Mouse (Mus musculus): ENCODE measurements around the gene Abcb7. TPM values are rescaled to one million over a fixed set of nuclear protein-coding genes. Genes with fewer than 3 reads are reported as not detected.
"Not testable (repeated sequence)": the region's sequence is repeated elsewhere in the genome, so short reads cannot be mapped to it uniquely, and the experiment has no call there.

Gene Abcb7
- polyA plus RNA-seq, 1 experiment from 2014 or later = 11.5 TPM

DNA sequence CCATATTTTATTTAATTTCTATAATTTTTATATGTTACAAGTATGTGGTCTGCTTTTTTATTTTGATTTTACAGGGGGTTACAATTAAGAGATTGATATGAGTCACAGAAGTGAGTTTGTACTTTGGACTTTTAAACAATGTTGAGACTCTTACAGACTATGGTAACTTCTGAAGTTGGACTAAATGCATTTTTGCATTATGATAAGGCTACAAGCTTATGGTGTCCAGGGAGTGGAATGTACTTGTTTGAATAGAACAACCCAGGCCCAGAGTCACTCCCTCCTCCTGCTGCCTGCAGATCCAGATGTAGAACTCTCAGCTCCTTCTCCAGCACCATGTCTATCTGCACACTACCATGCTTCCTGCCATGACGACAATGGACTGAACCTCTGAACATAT is 12.5 kb downstream of the Abcb7 start:
- Histone ChIP-seq H3K27me3 (ENCODE audit: control insufficient read depth, insufficient read depth, low read length) (no peaks in the 10 kb centered on the region), H3K36me3 (ENCODE audit: control insufficient read depth, insufficient read depth, low read length) (no peaks in the 10 kb centered on the region), H3K4me3 (ENCODE audit: low read depth, low read length) (no peak overlapping the region), H3K9me3 (ENCODE audit: control insufficient read depth, low read length) (no peaks in the 10 kb centered on the region), H3K9ac (ENCODE audit: low read length) (no peak overlapping the region), H3K27ac (replicated peaks; ENCODE audit: low read depth, low read length) (no peak overlapping the region), H3K4me1 (ENCODE audit: control insufficient read depth, insufficient read depth, low read length) (no peaks in the 10 kb centered on the region), H3K4me2 (ENCODE audit: low read depth, severe bottlenecking) (no peak overlapping the region)
- DNase-seq (ENCODE audit: low spot score) (no peak), ATAC-seq (ENCODE audit: insufficient number of reproducible peaks, low FRiP score, low TSS enrichment, low read depth) (no peak)
- 93% methylated on average over 1 of the region's 1 CpGs for WGBS

DNA sequence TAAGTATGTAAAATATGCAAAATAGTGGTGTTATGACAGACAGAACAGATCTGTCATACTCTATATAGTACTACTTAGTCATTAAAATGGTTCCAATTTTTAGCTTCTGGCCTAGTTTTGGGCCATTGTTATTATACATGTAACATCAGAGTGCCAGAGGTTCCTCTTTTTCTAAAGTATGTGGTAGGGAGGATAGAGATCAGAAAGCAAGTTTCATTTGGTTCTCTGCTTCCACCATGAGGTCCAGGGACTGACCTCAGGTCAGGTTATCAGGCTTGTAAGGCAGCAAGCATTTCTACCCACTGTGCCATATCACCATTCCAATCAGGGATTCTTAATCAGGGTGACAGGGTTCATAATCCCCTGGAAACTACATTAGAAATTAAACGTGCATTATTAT is 16.1 kb downstream of the Abcb7 start:
- no peak overlapping the region for H3K4me3 ChIP-seq (ENCODE audit: low read depth, low read length)
- H3K4me1 ChIP-seq (ENCODE audit: control insufficient read depth, insufficient read depth, low read length) = no peaks in the 10 kb centered on the region
- no peak overlapping the region for H3K9ac ChIP-seq (ENCODE audit: low read length)
- no peak for ATAC-seq (ENCODE audit: insufficient number of reproducible peaks, low FRiP score, low TSS enrichment, low read depth)
- H3K36me3 ChIP-seq (ENCODE audit: control insufficient read depth, insufficient read depth, low read length) = no peaks in the 10 kb centered on the region
- no peaks in the 10 kb centered on the region; the same call in 1 of the 2 replicates for H3K27me3 ChIP-seq (ENCODE audit: control insufficient read depth, insufficient read depth, low read length)
- DNase-seq (ENCODE audit: low spot score) = no peak
- 67% methylated on average over 1 of the region's 1 CpGs for WGBS
- H3K4me2 ChIP-seq (ENCODE audit: low read depth, severe bottlenecking) = no peak overlapping the region
- H3K27ac ChIP-seq (replicated peaks; ENCODE audit: low read depth, low read length) = no peak overlapping the region
- H3K9me3 ChIP-seq (ENCODE audit: control insufficient read depth, low read length) = no peaks in the 10 kb centered on the region

DNA sequence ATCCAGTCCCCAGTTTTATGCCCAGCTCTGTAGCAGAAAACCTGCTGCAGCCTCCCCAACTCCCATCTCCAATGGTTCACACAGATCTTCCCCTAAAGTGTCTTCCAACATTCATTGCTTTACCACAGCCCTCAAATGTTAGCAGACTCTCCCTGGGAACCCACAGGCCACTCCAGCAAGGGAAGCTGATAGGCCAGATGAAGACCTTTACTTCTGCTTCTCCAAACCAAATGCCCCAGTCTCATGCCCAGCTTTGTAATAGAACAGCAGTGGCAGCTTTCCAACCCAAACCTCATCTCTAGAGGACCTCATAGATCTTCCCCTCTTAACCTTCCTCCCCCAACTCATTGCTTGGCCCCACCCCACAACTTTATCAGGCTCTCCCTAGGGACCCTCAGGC is 54.0 kb downstream of the Abcb7 start:
- no peak overlapping the region for H3K4me2 ChIP-seq (ENCODE audit: low read depth, severe bottlenecking)
- DNase-seq (ENCODE audit: low spot score) = no peak
- no peak for ATAC-seq (ENCODE audit: insufficient number of reproducible peaks, low FRiP score, low TSS enrichment, low read depth)
- no peak overlapping the region for H3K9ac ChIP-seq (ENCODE audit: low read length)
- H3K9me3 ChIP-seq (ENCODE audit: control insufficient read depth, low read length) = no peaks in the 10 kb centered on the region
- H3K27ac ChIP-seq (replicated peaks; ENCODE audit: low read depth, low read length) = no peak overlapping the region
- no peaks in the 10 kb centered on the region for H3K4me1 ChIP-seq (ENCODE audit: control insufficient read depth, insufficient read depth, low read length)
- H3K27me3 ChIP-seq (ENCODE audit: control insufficient read depth, insufficient read depth, low read length) = no peaks in the 10 kb centered on the region
- H3K4me3 ChIP-seq (ENCODE audit: low read depth, low read length) = no peak overlapping the region
- H3K36me3 ChIP-seq (ENCODE audit: control insufficient read depth, insufficient read depth, low read length) = no peaks in the 10 kb centered on the region

DNA sequence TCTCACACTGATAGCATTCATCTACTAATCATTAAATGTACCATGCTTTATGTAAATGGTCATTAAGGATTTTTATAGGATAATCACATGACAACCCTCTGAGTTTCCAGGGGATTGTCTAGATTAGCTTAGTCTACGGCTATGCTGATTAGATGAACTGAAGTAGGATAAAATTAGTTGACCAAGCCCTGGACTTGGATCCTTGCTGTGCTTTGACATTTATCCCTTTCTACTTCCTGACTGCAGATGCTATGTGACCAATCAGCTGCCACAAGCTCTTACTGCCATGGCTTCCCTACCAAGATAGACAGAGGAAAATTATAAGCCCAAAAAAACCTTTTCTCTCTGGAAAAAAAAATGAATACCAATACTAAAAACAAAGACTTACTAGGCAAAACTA is 57.8 kb downstream of the Abcb7 start:
- H3K9me3 ChIP-seq (ENCODE audit: control insufficient read depth, low read length) = no peaks in the 10 kb centered on the region
- H3K9ac ChIP-seq (ENCODE audit: low read length) = no peak overlapping the region
- H3K4me2 ChIP-seq (ENCODE audit: low read depth, severe bottlenecking) = no peak overlapping the region
- WGBS = 81% methylated on average over 1 of the region's 1 CpGs
- no peaks in the 10 kb centered on the region for H3K4me1 ChIP-seq (ENCODE audit: control insufficient read depth, insufficient read depth, low read length)
- no peak overlapping the region for H3K4me3 ChIP-seq (ENCODE audit: low read depth, low read length)
- H3K27me3 ChIP-seq (ENCODE audit: control insufficient read depth, insufficient read depth, low read length) = no peaks in the 10 kb centered on the region
- H3K27ac ChIP-seq (replicated peaks; ENCODE audit: low read depth, low read length) = no peak overlapping the region
- H3K36me3 ChIP-seq (ENCODE audit: control insufficient read depth, insufficient read depth, low read length) = no peaks in the 10 kb centered on the region
- ATAC-seq (ENCODE audit: insufficient number of reproducible peaks, low FRiP score, low TSS enrichment, low read depth) (no peak), DNase-seq (ENCODE audit: low spot score) (no peak)

DNA sequence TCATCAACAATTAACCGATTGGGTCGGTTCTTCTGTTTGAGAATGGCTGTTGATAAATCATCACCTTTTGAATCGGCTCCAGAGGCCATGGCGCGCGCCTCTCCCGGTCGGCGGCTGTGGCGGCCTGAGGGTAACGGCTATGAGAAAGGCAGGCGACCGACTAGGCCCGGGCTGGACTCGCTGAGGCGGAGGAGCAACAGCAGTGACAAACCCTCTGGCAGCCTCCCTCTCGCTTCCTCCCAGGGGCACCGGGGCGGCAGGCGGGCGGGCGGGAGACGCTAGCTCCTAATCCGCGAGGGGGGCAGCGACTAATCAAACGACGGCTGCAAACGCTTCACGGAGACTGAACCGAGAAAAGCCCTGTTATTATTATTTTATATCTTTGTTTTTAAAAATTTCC is 65.5 kb downstream of the Abcb7 start:
- not testable (repeated sequence) for ATAC-seq (ENCODE audit: insufficient number of reproducible peaks, low FRiP score, low TSS enrichment, low read depth); H3K9ac ChIP-seq (ENCODE audit: low read length); H3K36me3 ChIP-seq (ENCODE audit: control insufficient read depth, insufficient read depth, low read length); H3K27me3 ChIP-seq (ENCODE audit: control insufficient read depth, insufficient read depth, low read length); H3K4me1 ChIP-seq (ENCODE audit: control insufficient read depth, insufficient read depth, low read length); H3K4me2 ChIP-seq (ENCODE audit: low read depth, severe bottlenecking); H3K27ac ChIP-seq (replicated peaks; ENCODE audit: low read depth, low read length); DNase-seq (ENCODE audit: low spot score); H3K4me3 ChIP-seq (ENCODE audit: low read depth, low read length); H3K9me3 ChIP-seq (ENCODE audit: control insufficient read depth, low read length)
- 91% methylated on average over 19 of the region's 31 CpGs for WGBS

DNA sequence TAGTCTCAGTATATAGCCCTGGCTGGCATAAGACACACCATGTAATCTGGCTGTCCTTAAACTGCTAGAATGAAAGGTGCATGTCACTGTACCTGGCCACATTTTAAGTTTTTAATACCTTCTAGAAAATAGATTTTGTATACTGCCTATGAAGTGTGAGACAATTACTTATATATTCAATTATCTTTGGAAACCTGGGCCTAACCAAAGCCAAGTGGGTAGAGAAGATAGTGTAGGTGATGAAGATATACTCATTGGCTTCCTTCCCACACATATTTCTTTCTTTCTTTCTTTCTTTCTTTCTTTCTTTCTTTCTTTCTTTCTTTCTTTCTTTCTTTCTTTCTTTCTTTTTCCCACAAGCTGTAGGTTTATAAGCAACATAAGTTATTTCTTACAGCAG is 121.9 kb downstream of the Abcb7 start:
- Histone ChIP-seq H3K36me3 (ENCODE audit: control insufficient read depth, insufficient read depth, low read length) (no peaks in the 10 kb centered on the region), H3K9me3 (ENCODE audit: control insufficient read depth, low read length) (no peaks in the 10 kb centered on the region)
- ATAC-seq (ENCODE audit: insufficient number of reproducible peaks, low FRiP score, low TSS enrichment, low read depth) = no peak

DNA sequence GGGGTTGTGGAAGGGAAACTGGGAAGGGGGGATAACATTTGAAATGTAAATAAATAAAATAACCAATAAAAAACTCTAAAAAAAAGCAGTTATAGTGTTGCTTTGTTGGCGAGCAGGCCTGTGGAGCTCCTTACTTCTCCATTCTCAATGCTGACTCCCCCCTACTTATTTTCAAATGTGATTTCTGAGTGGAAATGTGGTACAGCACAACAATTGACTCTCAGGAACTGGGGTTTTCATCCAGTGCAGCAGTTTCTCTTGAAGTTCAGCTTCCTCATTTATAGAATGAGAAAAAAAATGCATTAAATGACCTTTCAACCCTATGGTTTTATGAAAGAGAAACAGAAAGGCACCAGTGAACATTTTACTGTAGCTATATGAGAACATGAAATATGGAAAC is 133.8 kb downstream of the Abcb7 start:
- DNase-seq (ENCODE audit: low spot score) (no peak), ATAC-seq (ENCODE audit: insufficient number of reproducible peaks, low FRiP score, low TSS enrichment, low read depth) (no peak)
- Histone ChIP-seq H3K4me3 (ENCODE audit: low read depth, low read length) (no peak overlapping the region), H3K27ac (replicated peaks; ENCODE audit: low read depth, low read length) (no peak overlapping the region), H3K9me3 (ENCODE audit: control insufficient read depth, low read length) (no peaks in the 10 kb centered on the region), H3K9ac (ENCODE audit: low read length) (no peak overlapping the region), H3K4me1 (ENCODE audit: control insufficient read depth, insufficient read depth, low read length) (no peaks in the 10 kb centered on the region), H3K27me3 (ENCODE audit: control insufficient read depth, insufficient read depth, low read length) (no peaks in the 10 kb centered on the region), H3K36me3 (ENCODE audit: control insufficient read depth, insufficient read depth, low read length) (no peaks in the 10 kb centered on the region), H3K4me2 (ENCODE audit: low read depth, severe bottlenecking) (no peak overlapping the region)
- WGBS = 87% methylated on average over 1 of the region's 1 CpGs

More for the DNA sequence above, 121.9 kb downstream of the Abcb7 start:
- H3K4me2 ChIP-seq (ENCODE audit: low read depth, severe bottlenecking) = no peak overlapping the region
- no peak overlapping the region for H3K9ac ChIP-seq (ENCODE audit: low read length)
- H3K4me3 ChIP-seq (ENCODE audit: low read depth, low read length) = no peak overlapping the region
- no peak overlapping the region for H3K27ac ChIP-seq (replicated peaks; ENCODE audit: low read depth, low read length)
- no peaks in the 10 kb centered on the region for H3K4me1 ChIP-seq (ENCODE audit: control insufficient read depth, insufficient read depth, low read length)
- no peak for DNase-seq (ENCODE audit: low spot score)
- H3K27me3 ChIP-seq (ENCODE audit: control insufficient read depth, insufficient read depth, low read length) = no peaks in the 10 kb centered on the region

DNA sequence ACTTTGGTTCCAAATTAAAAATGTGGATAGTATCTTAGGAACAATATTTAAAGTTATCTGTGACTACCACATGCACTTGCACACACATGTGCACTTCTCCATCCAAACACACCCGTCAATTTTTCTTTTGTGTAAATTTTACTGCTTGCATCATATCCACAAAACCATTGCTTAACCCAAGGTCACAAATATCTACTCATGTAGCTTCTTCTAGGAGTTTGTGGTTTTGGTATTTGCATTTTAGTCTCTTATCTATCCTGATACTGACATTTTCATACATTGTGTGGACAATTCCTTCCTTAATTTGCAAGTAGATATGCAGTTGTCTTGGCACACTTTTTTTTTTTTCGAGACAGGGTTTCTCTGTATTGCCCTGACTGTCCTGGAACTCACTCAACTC is 149.3 kb downstream of the Abcb7 start:
- WGBS = 78% methylated on average over 2 of the region's 2 CpGs
- ATAC-seq (ENCODE audit: insufficient number of reproducible peaks, low FRiP score, low TSS enrichment, low read depth) = no peak
- no peaks in the 10 kb centered on the region for H3K4me1 ChIP-seq (ENCODE audit: control insufficient read depth, insufficient read depth, low read length)
- no peak overlapping the region for H3K27ac ChIP-seq (replicated peaks; ENCODE audit: low read depth, low read length)
- H3K9ac ChIP-seq (ENCODE audit: low read length) = no peak overlapping the region
- H3K9me3 ChIP-seq (ENCODE audit: control insufficient read depth, low read length) = no peaks in the 10 kb centered on the region
- no peak for DNase-seq (ENCODE audit: low spot score)
- no peak overlapping the region for H3K4me2 ChIP-seq (ENCODE audit: low read depth, severe bottlenecking)
- H3K4me3 ChIP-seq (ENCODE audit: low read depth, low read length) = no peak overlapping the region
- H3K27me3 ChIP-seq (ENCODE audit: control insufficient read depth, insufficient read depth, low read length) = no peaks in the 10 kb centered on the region
- H3K36me3 ChIP-seq (ENCODE audit: control insufficient read depth, insufficient read depth, low read length) = no peaks in the 10 kb centered on the region

DNA sequence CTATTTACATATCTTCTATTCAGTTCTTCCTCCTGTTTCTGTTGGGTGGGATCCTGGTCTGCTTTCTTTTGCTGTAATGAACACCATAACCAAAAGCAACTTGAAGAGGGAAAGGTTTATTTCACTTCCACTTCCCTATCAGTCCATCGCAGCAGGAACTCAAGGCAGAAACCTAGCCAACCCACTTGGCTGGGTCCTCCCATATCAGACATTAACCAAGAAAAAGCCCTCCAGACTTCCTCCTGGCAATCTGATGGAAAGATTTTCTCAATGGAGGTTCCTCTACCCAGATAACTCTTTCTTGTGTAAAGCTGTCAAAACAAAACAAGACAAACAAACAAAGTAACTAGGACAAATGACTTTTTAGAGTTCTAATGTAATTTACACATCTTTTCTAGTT is 151.2 kb downstream of the Abcb7 start:
- H3K27me3 ChIP-seq (ENCODE audit: control insufficient read depth, insufficient read depth, low read length) = no peaks in the 10 kb centered on the region
- no peaks in the 10 kb centered on the region for H3K4me1 ChIP-seq (ENCODE audit: control insufficient read depth, insufficient read depth, low read length)
- H3K9me3 ChIP-seq (ENCODE audit: control insufficient read depth, low read length) = no peaks in the 10 kb centered on the region
- WGBS = 89% methylated on average over 1 of the region's 1 CpGs
- H3K4me3 ChIP-seq (ENCODE audit: low read depth, low read length) = no peak overlapping the region
- H3K9ac ChIP-seq (ENCODE audit: low read length) = no peak overlapping the region
- H3K27ac ChIP-seq (replicated peaks; ENCODE audit: low read depth, low read length) = no peak overlapping the region
- H3K4me2 ChIP-seq (ENCODE audit: low read depth, severe bottlenecking) = no peak overlapping the region
- ATAC-seq (ENCODE audit: insufficient number of reproducible peaks, low FRiP score, low TSS enrichment, low read depth) (no peak), DNase-seq (ENCODE audit: low spot score) (no peak)
- H3K36me3 ChIP-seq (ENCODE audit: control insufficient read depth, insufficient read depth, low read length) = no peaks in the 10 kb centered on the region

Data from limb, embryonic 11.5 days (tissue).